Mouse (Mus musculus): ENCODE data around the gene Grk3. TPM values are rescaled to one million over a fixed set of nuclear protein-coding genes. Genes with fewer than 3 reads are reported as not detected.

The Grk3 gene
- 13.0 and 13.4 TPM in 2 replicates for polyA plus RNA-seq (2015; fragmentation: Nextera tagmentation; extraction: Ambion mirVana)

DNA sequence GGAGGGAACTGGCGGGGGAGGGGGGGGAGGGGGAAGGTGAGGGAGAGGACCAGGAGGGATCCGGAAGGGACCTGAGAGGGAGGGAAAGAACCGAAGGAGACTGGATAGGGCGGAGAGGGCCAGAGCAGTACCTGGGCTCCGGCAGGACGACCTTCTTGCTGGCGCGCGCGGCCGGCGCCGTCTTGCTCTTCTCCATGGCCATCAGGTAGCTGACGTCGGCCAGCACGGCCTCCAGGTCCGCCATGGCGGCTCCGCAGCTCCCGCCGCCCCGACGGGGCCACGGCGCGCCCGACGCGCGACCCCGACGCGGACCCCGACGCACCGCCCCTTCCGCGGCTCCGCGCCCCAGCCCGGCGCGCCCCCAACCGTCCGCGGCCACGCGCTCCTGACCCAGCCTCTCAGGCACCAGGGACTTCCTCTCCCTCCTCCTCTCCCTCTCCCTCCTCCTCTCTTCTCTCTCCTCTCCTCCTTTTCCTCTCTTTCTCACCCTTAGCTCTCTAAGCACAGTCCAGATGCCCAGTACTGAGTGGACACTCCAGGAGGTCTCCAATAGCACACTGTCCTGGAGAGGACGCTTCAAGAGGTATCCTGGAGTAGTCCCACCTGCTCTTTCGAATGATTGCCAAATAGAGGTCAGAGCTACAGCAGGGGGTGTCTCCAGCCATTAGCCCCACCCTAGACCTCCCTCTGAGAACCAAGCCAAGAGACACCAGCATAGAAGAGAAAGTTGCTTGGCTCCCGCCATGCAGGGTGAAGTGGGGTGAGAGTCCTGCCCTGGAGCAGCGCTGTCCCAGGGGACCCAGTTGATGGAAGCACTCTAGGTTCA, at the start of gene Grk3:
Grk3 (minus strand) TSS at position 556 of the 826 bp plus-strand sequence.
- no peaks in the 10 kb centered on the region for H3K27me3 ChIP-seq (replicated peaks)
- H3K36me3 ChIP-seq = no peaks in the 10 kb centered on the region
- peak; percentile 91 for ATAC-seq
- peak within 1 kb of the TSS; percentile 66 for H3K27ac ChIP-seq
- H3K4me3 ChIP-seq (replicated peaks) = peak within 1 kb of the TSS; percentile 68
- 4% methylated on average over 39 of the region's 52 CpGs for WGBS
- H3K4me1 ChIP-seq (replicated peaks) = peaks cover 13% of the 10 kb centered on the region
- H3K9ac ChIP-seq = peak within 1 kb of the TSS; percentile 71
- no peaks in the 10 kb centered on the region for H3K9me3 ChIP-seq
- peak within 1 kb of the TSS; percentile 74 for H3K4me2 ChIP-seq (replicated peaks)

DNA sequence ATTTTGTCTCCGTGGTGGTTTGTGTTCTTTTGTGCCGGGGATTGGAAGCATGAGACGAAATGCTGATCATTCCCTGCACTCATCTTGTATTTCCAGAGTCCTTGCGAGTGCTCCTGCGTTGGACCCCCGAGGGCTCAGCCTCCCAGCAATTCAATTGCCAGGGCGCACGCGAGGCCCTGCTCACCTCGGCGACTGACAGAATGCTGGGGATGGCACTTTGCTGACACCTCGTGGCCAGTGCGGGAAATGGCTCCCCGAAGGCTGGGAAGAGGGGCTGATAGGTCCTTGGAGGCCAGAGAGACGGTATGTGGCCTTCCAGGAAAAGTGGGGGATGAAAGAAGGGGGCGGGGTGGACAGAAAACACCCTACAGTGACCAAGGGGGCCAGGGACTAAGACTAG, 38.7 kb upstream of the Grk3 start:
- 4% methylated on average over 16 of the region's 16 CpGs for WGBS
- Histone ChIP-seq H3K27me3 (replicated peaks) (no peaks in the 10 kb centered on the region; the same call in 1 of the 2 replicates), H3K9ac (no peak overlapping the region), H3K4me2 (replicated peaks) (0 out of 2 replicates have a peak overlapping the region, but pooled peaks have one; percentile 6), H3K4me3 (replicated peaks) (no peak overlapping the region), H3K4me1 (replicated peaks) (no peaks in the 10 kb centered on the region), H3K9me3 (no peaks in the 10 kb centered on the region), H3K27ac (no peak overlapping the region), H3K36me3 (no peaks in the 10 kb centered on the region)
- ATAC-seq = peak; percentile 65; the same call in 1 of the 2 replicates

DNA sequence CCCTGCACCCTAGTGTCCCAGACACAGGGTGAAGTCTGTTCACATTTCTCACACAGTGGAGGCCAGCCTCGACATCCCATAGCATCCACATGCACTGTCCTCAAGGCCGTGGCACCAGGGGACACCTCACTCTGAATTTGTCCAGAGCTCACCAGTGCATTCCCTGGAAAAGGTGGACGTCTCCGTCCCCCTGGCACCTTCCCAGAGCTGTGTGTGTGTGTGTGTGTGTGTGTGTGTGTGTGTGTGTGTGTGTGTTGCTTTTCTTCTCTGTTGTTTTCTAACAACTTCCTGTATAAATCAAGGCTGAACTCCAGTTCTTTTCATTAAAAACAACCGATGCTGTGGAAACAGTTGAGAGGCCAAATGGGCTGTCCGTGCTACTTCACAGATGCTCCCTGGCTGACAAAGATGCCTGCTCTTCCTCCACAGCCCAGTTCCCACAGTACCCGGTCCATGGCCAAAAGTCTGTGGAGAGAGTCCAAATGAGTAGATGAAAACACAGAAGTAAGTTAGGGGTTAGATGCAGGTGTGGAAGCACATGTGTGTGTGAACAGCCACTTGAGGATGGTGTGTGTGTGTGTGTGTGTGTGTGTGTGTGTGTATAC, 35.1 kb upstream of the Grk3 start:
- ATAC-seq = no peak
- H3K9ac ChIP-seq = no peak overlapping the region
- no peaks in the 10 kb centered on the region for H3K4me1 ChIP-seq (replicated peaks)
- no peak overlapping the region for H3K27ac ChIP-seq
- 59% methylated on average over 7 of the region's 7 CpGs for WGBS
- H3K27me3 ChIP-seq (replicated peaks) = no peaks in the 10 kb centered on the region
- no peak overlapping the region for H3K4me3 ChIP-seq (replicated peaks)
- H3K36me3 ChIP-seq = no peaks in the 10 kb centered on the region
- H3K4me2 ChIP-seq (replicated peaks) = no peak overlapping the region
- H3K9me3 ChIP-seq = no peaks in the 10 kb centered on the region

DNA sequence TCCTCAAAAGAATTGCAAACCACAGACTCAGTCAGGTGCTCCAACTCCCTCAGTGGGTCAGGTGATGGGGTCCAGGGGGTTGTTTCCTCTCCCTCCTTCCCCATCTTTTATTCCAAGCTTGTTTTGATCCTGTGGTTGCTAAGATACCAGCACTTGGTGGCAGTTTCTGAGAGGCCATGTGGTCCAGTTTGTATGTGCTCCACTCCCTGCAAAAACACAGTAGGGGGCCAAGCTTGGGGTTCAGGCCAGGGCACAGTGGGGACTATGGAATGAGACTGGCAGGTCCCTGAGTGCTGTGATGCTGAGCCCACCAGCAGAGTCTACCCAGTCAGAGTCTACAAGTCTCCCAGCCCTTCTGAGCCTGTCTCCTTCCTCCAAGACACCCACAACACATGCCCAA, 34.3 kb upstream of the Grk3 start:
- Histone ChIP-seq H3K4me1 (replicated peaks) (no peaks in the 10 kb centered on the region), H3K4me2 (replicated peaks) (no peak overlapping the region), H3K27me3 (replicated peaks) (no peaks in the 10 kb centered on the region), H3K9me3 (no peaks in the 10 kb centered on the region), H3K27ac (no peak overlapping the region), H3K4me3 (replicated peaks) (no peak overlapping the region), H3K36me3 (no peaks in the 10 kb centered on the region), H3K9ac (no peak overlapping the region)
- ATAC-seq = no peak

DNA sequence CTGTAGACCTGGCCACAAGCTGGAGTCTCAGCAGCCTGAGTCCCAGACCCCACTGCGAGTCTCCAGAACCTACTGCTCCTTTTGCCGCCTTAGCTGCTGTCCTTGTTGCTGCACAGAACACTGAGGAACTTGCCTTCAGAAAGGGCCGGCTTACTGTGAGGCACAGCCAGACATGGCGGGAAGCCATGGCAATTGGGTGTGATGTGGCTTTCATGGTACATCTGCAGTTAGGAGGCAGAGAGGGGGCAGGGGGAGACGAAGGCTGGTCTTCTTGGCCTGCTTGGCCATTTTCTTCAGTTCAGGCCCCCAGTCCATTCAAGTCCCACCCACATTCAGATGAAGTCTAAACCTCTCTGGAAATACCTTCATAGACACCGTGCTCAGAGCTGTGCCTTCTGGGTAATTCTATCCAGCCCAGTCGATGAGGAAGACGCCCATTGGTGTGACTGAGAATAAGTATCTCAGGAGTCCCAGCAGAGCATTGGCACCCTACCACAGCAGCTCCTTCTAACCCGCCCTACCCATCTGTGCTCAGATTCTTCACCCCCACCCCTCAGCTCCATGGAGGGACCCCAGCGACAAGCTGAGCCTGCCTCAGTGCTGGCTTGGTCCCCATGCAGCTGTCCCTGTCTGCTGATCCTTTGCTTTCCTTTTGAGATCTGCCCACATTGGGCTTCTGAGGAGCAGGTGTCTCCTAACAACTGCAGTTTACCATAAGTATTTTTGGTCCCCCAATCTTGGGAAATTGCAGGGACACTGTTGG, 30.1 kb upstream of the Grk3 start:
- no peak overlapping the region for H3K4me3 ChIP-seq (replicated peaks)
- WGBS = 85% methylated on average over 10 of the region's 10 CpGs

DNA sequence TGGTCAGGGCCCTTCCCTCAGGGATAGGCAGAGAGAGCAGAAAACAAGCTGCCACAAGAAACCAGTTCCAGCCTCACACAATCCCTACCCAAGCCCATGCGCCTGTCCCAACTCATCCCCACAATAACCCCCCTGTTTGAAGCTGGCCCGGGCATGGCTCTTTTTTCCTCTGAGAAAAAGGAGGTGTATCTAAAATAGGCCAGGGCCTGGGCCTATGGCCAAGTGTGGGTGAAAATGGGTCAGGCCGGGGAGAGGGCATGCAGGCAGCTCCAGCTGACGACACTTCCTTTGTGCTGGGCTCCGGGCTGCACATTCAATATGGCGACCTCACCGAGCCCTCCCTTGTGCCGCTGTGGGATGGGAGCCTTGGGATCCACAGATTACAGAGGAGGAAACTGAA, 27.9 kb upstream of the Grk3 start:
- 86% methylated on average over 8 of the region's 8 CpGs for WGBS
- Histone ChIP-seq H3K4me2 (replicated peaks) (no peak overlapping the region), H3K9me3 (no peaks in the 10 kb centered on the region), H3K4me3 (replicated peaks) (no peak overlapping the region), H3K27ac (no peak overlapping the region), H3K9ac (no peak overlapping the region), H3K4me1 (replicated peaks) (peaks cover 6% of the 10 kb centered on the region; the same call in 1 of the 2 replicates), H3K27me3 (replicated peaks) (no peaks in the 10 kb centered on the region), H3K36me3 (no peaks in the 10 kb centered on the region)
- ATAC-seq = no peak

More for the DNA sequence above, 30.1 kb upstream of the Grk3 start:
- ATAC-seq = no peak
- Histone ChIP-seq H3K9ac (no peak overlapping the region), H3K27me3 (replicated peaks) (no peaks in the 10 kb centered on the region), H3K9me3 (no peaks in the 10 kb centered on the region), H3K4me2 (replicated peaks) (no peak overlapping the region), H3K27ac (no peak overlapping the region), H3K4me1 (replicated peaks) (peaks cover 6% of the 10 kb centered on the region; the same call in 1 of the 2 replicates), H3K36me3 (no peaks in the 10 kb centered on the region)

DNA sequence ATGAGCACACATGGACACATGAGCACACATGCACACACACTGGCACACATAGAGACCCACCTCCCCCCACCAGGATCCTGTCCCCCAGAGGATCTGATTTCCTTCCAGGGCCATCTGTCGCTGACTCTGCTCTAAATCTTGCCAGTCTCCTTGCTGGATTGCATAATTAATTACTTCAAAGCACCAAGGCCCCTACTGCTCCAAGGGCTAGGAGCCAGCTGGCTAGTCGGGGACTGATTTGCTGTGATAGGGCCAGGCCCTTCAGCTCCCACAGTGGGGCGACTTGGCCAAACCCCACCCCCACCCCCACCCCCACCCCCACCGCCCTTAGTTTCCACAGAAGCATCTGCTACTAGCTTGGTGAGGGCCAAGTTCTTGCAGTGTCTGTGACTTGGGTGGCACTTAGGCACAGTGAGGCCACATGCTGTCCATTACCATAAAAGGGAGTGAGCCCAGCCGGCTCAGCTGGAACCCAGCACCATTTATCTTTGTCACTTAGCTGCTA, 26.0 kb upstream of the Grk3 start:
- no peaks in the 10 kb centered on the region for H3K36me3 ChIP-seq
- H3K9ac ChIP-seq = no peak overlapping the region
- H3K4me1 ChIP-seq (replicated peaks) = peaks cover 6% of the 10 kb centered on the region; the same call in 1 of the 2 replicates
- H3K4me2 ChIP-seq (replicated peaks) = no peak overlapping the region
- no peak overlapping the region for H3K27ac ChIP-seq
- no peaks in the 10 kb centered on the region for H3K27me3 ChIP-seq (replicated peaks)
- no peak overlapping the region for H3K4me3 ChIP-seq (replicated peaks)
- WGBS = 27% methylated on average over 5 of the region's 5 CpGs
- H3K9me3 ChIP-seq = no peaks in the 10 kb centered on the region
- peak; percentile 49; the same call in 1 of the 2 replicates for ATAC-seq

DNA sequence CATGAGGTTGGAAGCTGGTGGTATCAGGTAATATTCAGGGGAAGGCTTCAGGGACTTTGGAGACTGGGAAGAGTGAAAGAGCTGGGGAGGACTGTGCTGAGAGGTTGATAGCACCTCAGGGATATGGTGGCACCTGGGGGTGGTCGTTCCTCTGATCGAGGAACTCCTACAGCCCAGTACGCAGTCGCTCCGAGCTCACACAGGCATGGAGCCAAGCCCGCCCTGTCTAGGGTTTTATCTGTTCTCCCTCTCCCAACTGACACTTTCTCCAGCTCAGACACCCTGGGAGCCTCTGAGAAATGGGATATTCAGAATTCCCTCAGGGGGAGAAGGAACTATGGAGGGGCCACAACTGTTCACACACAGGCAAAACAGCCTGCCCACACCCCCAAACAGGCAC, 25.2 kb upstream of the Grk3 start:
- Histone ChIP-seq H3K9me3 (no peaks in the 10 kb centered on the region), H3K9ac (no peak overlapping the region), H3K4me3 (replicated peaks) (no peak overlapping the region), H3K27me3 (replicated peaks) (no peaks in the 10 kb centered on the region), H3K4me1 (replicated peaks) (peaks cover 10% of the 10 kb centered on the region; the same call in 1 of the 2 replicates), H3K4me2 (replicated peaks) (no peak overlapping the region), H3K27ac (no peak overlapping the region), H3K36me3 (no peaks in the 10 kb centered on the region)
- no peak for ATAC-seq
- 65% methylated on average over 6 of the region's 6 CpGs for WGBS

DNA sequence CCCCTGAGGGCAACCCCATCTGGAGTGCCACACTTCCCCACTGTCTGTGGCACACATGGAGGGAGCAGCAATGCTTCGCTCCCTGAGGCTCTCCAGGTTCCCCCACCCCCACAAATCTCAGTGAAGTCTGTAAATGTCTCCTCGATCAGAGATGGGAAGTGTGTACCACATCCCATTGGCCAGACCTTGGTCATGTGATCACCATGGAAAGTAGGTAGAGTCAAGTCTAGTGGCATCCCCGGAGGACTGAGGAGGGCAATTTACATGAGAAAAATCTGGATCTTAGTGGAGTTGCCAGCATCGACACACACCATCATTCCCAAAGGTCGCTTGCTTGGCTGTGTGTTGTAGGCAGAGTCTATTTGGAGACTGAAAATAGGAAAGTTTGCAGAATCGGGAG, 23.0 kb upstream of the Grk3 start:
- ATAC-seq = no peak
- Histone ChIP-seq H3K36me3 (no peaks in the 10 kb centered on the region), H3K9ac (no peak overlapping the region), H3K9me3 (no peaks in the 10 kb centered on the region), H3K27ac (no peak overlapping the region), H3K4me2 (replicated peaks) (no peak overlapping the region), H3K4me3 (replicated peaks) (no peak overlapping the region), H3K4me1 (replicated peaks) (peaks cover 17% of the 10 kb centered on the region), H3K27me3 (replicated peaks) (no peaks in the 10 kb centered on the region)
- 92% methylated on average over 6 of the region's 6 CpGs for WGBS

DNA sequence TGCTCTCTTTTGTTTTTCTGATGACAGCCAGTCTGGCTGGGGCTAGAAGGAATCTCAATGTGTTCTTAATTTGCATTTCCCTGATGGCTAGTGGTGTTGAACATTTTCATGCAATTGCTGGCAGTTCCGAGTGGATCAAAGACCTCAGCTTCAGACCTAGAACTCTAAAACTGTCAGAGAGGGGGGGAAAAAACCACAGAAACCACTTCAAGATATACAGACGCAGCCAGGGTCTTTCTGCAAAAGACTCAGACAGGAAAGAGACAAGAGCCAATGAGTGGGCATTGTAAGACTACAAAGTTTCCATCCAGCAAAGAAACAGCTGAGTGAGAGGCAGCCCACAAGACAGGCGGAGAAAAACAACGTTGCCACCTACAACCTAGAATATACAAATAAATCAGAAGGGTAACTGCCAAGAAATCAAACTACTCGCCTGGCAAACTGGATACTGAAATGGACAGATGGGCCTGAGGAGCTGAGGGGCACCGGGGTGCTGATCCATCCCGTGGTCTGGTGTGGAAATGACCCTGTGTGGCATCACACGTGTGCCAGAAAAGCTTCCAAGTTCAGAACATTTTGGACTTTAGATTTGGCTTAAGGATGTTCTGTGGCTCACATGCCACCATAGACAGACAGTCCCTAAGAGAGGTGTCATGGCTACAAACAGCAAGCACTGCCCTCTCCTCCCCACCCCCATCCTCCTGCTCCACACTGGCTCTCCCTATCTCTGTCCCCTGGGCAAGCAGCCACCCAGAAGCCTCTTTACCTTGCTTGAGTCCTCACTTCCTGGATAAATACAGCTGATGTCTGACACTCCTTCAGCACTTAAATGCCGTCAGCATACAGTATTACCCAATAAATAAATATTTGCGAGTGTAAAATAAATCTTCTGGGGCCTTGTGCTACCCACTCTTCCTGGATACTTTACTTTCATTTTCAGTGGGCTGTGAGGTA, 19.8 kb upstream of the Grk3 start:
- ATAC-seq = peak; percentile 70
- Histone ChIP-seq H3K4me3 (replicated peaks) (no peak overlapping the region), H3K9ac (no peak overlapping the region), H3K27me3 (replicated peaks) (no peaks in the 10 kb centered on the region), H3K4me2 (replicated peaks) (no peak overlapping the region), H3K4me1 (replicated peaks) (peaks cover 11% of the 10 kb centered on the region), H3K9me3 (no peaks in the 10 kb centered on the region), H3K27ac (no peak overlapping the region), H3K36me3 (no peaks in the 10 kb centered on the region)
- WGBS = 55% methylated on average over 10 of the region's 10 CpGs

DNA sequence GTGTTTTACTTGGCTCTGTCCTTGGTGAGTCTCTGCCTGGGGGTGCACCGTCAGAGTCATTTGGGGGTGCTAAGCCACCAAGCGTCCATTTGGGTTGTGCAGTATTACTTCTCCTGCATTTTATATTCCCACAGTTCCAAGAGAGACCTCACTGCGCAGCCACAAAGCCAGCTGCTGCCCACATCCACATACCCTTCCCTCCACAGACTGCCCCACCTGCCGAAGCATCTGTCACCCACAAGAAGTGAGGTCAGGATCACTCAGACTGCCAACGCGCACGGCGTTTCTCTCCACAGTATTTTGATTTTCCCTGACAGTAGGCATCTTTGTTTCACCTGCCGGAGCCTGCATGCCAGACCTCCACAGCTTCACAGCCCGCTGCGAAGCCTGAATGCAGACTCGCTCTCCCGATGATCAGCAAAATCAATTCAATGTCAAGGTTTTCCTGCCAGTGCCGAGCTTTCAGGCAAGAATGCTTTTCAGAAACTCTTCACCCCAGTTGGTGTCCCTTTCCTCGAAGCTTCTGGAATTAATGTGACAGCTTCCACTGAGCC, 15.7 kb upstream of the Grk3 start:
- Histone ChIP-seq H3K9me3 (no peaks in the 10 kb centered on the region), H3K36me3 (no peaks in the 10 kb centered on the region), H3K4me2 (replicated peaks) (no peak overlapping the region), H3K4me1 (replicated peaks) (peaks cover 11% of the 10 kb centered on the region), H3K9ac (no peak overlapping the region), H3K4me3 (replicated peaks) (no peak overlapping the region), H3K27me3 (replicated peaks) (no peaks in the 10 kb centered on the region), H3K27ac (no peak overlapping the region)
- WGBS = 73% methylated on average over 15 of the region's 15 CpGs
- ATAC-seq = no peak

Data from intestine, embryonic 15.5 days (tissue).